Mouse (Mus musculus) limb, embryonic 13.5 days (tissue): ENCODE data around the gene Pmm1. TPM values are rescaled to one million over a fixed set of nuclear protein-coding genes. Genes with fewer than 3 reads are reported as not detected.
A peak's percentile ranks its signal among the peaks of the same experiment; 100 is the strongest.

ENCODE experiments used
- ATAC-seq: fragments of 200-750 bp; cut with Nextera tagmentation; 2 replicates; pipeline ENCODE4 v1.8.0; 2017; ENCODE audit warnings: low read depth, moderate number of reproducible peaks, moderate TSS enrichment; ENCODE audit not compliant: low FRiP score
- H3K27ac ChIP-seq: fragments of 300-500 bp; sonication (generic); 2 replicates; pipeline ENCODE4 v1.5.1; 2015; ENCODE audit warnings: inconsistent platforms, mild to moderate bottlenecking, moderate library complexity
- H3K27me3 ChIP-seq: fragments of 300-500 bp; sonication (generic); 2 replicates; pipeline ENCODE4 v1.6.1; 2015; ENCODE audit warnings: mild to moderate bottlenecking, inconsistent platforms
- H3K36me3 ChIP-seq: fragments of 300-500 bp; sonication (generic); 2 replicates; pipeline ENCODE4 v1.6.1; 2015; ENCODE audit warnings: inconsistent platforms, mild to moderate bottlenecking, moderate library complexity
- H3K4me1 ChIP-seq: fragments of 300-500 bp; sonication (generic); 2 replicates; pipeline ENCODE4 v1.6.1; 2015; ENCODE audit warnings: inconsistent platforms
- H3K4me2 ChIP-seq: fragments of 300-500 bp; sonication (generic); replicated peaks from 2 replicates; pipeline ENCODE4 v1.6.1; 2015; ENCODE audit warnings: inconsistent platforms, mild to moderate bottlenecking, moderate library complexity
- H3K4me3 ChIP-seq: fragments of 300-500 bp; sonication (generic); 2 replicates; pipeline ENCODE4 v1.5.1; 2015; ENCODE audit warnings: moderate library complexity, mild to moderate bottlenecking, inconsistent platforms
- H3K9ac ChIP-seq: fragments of 300-500 bp; sonication (generic); 2 replicates; pipeline ENCODE4 v1.6.1; 2015; ENCODE audit warnings: mild to moderate bottlenecking, inconsistent platforms
- H3K9me3 ChIP-seq: fragments of 300-500 bp; sonication (generic); 2 replicates; pipeline ENCODE4 v1.6.1; 2016; ENCODE audit warnings: inconsistent platforms
- WGBS: fragments of 180-500 bp; shearing (Covaris S2); methylation state at CpG from one replicate; pipeline ENCODE4 v1.1.7; 2015; 5-methylcytosine and 5-hydroxymethylcytosine counted together
- polyA plus RNA-seq: library from polyadenylated mRNA; unstranded; fragments of >200 nt; fragmentation: Nextera tagmentation; extraction: Ambion mirVana; gene quantifications from 2 replicates; pipeline ENCODE4 v1.2.1, GENCODE M21; 2015

Pmm1 gene
- polyA plus RNA-seq, 1 experiment from 2014 or later, result 26.8 TPM

GRCm38 (mm10) chr15:81938246-81938645 is 22.5 kb downstream of the Pmm1 start:
- 33% methylated on average over 2 of the region's 2 CpGs for WGBS
- H3K36me3 ChIP-seq, result no peaks in the 10 kb centered on the region
- peaks cover 29% of the 10 kb centered on the region for H3K4me1 ChIP-seq
- H3K27me3 ChIP-seq, result no peaks in the 10 kb centered on the region; the same call in 1 of the 2 replicates
- no peak overlapping the region for H3K4me3 ChIP-seq
- no peaks in the 10 kb centered on the region for H3K9me3 ChIP-seq
- peak overlapping the region; percentile 76; the same call in 1 of the 2 replicates for H3K4me2 ChIP-seq
- H3K27ac ChIP-seq, result no peak overlapping the region
- ATAC-seq, result no peak
- H3K9ac ChIP-seq, result no peak overlapping the region; the same call in 1 of the 2 replicates

DNA sequence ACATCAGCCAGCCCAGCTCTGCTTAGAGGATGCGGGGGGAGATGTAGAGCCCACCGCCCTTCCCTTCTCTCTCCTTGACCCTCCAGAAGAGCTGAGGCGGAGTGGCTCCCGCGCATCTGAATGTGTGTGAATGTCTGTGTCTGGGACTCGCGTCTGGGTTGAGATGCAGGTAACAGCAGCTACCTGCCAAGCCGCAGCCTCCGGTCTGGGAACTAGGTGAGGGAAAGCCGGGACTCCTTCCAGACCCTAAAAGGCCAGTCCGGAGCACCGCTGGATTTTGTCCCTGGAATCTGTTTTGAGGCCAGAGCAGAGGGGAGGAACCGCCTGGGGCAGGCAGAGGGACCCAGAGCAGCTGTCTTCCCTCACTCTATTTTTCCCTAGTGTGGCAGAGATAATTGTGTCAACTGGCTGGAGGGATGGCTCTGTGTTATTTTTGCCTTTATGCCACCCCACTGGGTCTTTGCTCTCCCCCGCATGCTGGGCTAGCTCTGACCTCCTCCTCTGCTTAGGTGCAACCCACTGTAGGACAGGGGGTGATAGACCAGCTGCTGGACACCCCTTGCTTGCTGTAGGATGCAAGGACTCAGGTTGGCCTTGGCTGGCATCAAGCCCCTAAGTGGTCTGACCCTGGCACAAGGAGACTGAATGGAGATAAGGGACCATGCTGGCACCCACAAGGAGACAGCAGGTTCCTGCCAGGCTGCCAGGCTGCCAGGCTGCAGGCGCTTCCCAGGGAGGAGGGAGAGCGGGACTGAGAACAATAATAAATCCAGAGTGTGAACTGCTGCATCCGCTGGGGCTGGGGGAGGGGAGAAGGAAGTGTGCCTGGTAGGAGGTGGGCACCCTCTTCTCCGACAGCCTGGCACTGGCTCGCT is 23.4 kb downstream of the Pmm1 start:
- WGBS, result 13% methylated on average over 19 of the region's 19 CpGs
- Histone ChIP-seq H3K27me3 (no peaks in the 10 kb centered on the region; the same call in 1 of the 2 replicates), H3K4me1 (peaks cover 26% of the 10 kb centered on the region), H3K9ac (peak overlapping the region; percentile 71), H3K4me3 (peak overlapping the region; percentile 52), H3K4me2 (peak overlapping the region; percentile 76), H3K9me3 (no peaks in the 10 kb centered on the region), H3K27ac (peak overlapping the region; percentile 39; the same call in 1 of the 2 replicates), H3K36me3 (no peaks in the 10 kb centered on the region)
- no peak; the same call in 1 of the 2 replicates for ATAC-seq

- Histone ChIP-seq H3K9ac (peak within 1 kb of the TSS; percentile 71), H3K9me3 (no peaks in the 10 kb centered on the region), H3K27me3 (no peaks in the 10 kb centered on the region; the same call in 1 of the 2 replicates), H3K36me3 (no peaks in the 10 kb centered on the region), H3K4me1 (peaks cover 26% of the 10 kb centered on the region), H3K4me2 (peak within 1 kb of the TSS; percentile 76), H3K27ac (peak within 1 kb of the TSS; percentile 39; the same call in 1 of the 2 replicates), H3K4me3 (peak within 1 kb of the TSS; percentile 52)
- ATAC-seq, result peak; percentile 65
- under 1% methylated on average over 12 of the region's 12 CpGs for WGBS
These were observed 24.1 kb downstream of the Pmm1 start, which contains the start of gene Csdc2 for GRCm38 (mm10) chr15:81936679-81937078. Csdc2 (plus strand) TSS chr15:81936759.

- Histone ChIP-seq H3K4me1 (peaks cover 26% of the 10 kb centered on the region), H3K27me3 (no peaks in the 10 kb centered on the region; the same call in 1 of the 2 replicates), H3K36me3 (no peaks in the 10 kb centered on the region), H3K9ac (peak overlapping the region; percentile 71; the same call in 1 of the 2 replicates), H3K4me2 (peak overlapping the region; percentile 76), H3K27ac (peak overlapping the region; percentile 39; the same call in 1 of the 2 replicates), H3K9me3 (no peaks in the 10 kb centered on the region), H3K4me3 (peak overlapping the region; percentile 52)
- no peak for ATAC-seq
- WGBS, result 56% methylated on average over 7 of the region's 7 CpGs
These were observed 24.7 kb downstream of the Pmm1 start for GRCm38 (mm10) chr15:81935869-81936637.

DNA sequence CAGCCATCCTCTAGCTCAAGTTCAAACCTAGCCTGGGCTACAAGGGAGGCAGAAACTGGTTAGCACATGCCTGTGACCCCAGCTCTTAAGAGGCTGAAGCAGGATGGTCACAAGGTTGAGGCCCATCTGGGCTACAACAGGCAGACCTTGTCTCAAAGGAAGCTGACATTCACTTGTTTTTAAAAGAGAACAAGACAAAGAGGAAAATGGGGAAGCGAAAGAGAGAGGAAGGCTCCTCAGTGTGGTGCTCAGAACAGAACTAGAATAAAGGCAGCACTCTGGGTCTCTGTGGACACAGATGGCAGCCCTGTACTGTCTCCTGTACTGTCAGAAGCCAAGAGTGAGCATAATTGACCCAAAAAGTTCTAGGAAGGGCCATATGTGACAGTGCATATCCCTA is 26.7 kb downstream of the Pmm1 start:
- Histone ChIP-seq H3K4me3 (no peak overlapping the region), H3K4me1 (peaks cover 26% of the 10 kb centered on the region), H3K27me3 (no peaks in the 10 kb centered on the region; the same call in 1 of the 2 replicates), H3K9ac (no peak overlapping the region), H3K36me3 (no peaks in the 10 kb centered on the region), H3K4me2 (no peak overlapping the region), H3K9me3 (no peaks in the 10 kb centered on the region), H3K27ac (no peak overlapping the region)
- no peak for ATAC-seq
- WGBS, result 88% methylated on average over 1 of the region's 1 CpGs

- Histone ChIP-seq H3K27ac (no peak overlapping the region), H3K4me2 (no peak overlapping the region), H3K9me3 (no peaks in the 10 kb centered on the region), H3K27me3 (no peaks in the 10 kb centered on the region; the same call in 1 of the 2 replicates), H3K4me3 (no peak overlapping the region), H3K9ac (no peak overlapping the region), H3K4me1 (peaks cover 20% of the 10 kb centered on the region), H3K36me3 (no peaks in the 10 kb centered on the region)
- no peak for ATAC-seq
- 46% methylated on average over 12 of the region's 12 CpGs for WGBS
These were observed 27.7 kb downstream of the Pmm1 start for GRCm38 (mm10) chr15:81932951-81933470.

DNA sequence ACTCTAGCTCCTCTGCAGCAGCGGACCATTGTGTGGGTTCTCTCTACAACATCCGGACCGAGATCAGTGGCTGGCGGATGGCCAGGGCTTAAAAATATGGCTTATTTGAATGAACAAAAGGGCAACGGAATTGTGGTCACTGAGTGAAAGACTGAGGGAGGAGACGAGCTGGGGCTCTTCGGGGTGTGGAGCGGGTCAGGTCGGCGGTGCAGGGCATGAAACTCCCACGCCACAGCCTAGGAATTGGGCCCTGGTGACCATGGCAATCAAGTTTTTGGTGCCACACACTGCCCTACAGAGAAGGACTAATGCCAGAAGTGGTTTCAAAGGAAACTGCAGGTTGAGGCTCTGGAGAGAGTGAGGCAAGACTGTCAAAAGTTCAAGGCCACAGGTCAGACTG is 32.5 kb downstream of the Pmm1 start:
- H3K27ac ChIP-seq, result no peak overlapping the region
- no peak overlapping the region for H3K4me2 ChIP-seq
- WGBS, result 70% methylated on average over 11 of the region's 11 CpGs
- H3K9ac ChIP-seq, result no peak overlapping the region
- H3K4me1 ChIP-seq, result peaks cover 22% of the 10 kb centered on the region
- no peaks in the 10 kb centered on the region for H3K27me3 ChIP-seq
- no peak overlapping the region for H3K4me3 ChIP-seq
- peaks cover 2% of the 10 kb centered on the region for H3K36me3 ChIP-seq
- no peak for ATAC-seq
- H3K9me3 ChIP-seq, result no peaks in the 10 kb centered on the region

DNA sequence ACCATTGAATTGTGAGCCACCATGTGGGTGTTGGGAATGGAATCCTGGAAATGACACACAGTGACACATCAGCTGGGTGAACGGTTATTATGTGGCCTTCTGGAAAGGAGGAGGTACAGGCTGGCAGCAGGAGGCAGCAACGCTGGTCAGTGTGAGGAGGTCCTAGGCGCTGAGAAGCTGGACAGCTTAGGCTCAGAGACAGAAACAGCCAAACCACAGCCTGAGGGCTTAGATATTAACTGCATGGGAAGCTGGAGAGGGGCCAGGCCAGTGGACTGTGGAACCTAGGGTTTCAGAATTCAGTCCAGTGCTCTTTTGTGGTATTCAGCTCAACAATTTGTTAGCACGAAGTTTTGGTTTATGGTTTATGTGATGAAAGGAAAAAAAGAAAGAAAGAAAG is 33.0 kb downstream of the Pmm1 start:
- Histone ChIP-seq H3K27me3 (no peaks in the 10 kb centered on the region), H3K4me2 (no peak overlapping the region), H3K36me3 (peaks cover 4% of the 10 kb centered on the region), H3K27ac (no peak overlapping the region), H3K4me3 (no peak overlapping the region), H3K9me3 (no peaks in the 10 kb centered on the region), H3K4me1 (peaks cover 22% of the 10 kb centered on the region), H3K9ac (no peak overlapping the region)
- WGBS, result 54% methylated on average over 4 of the region's 4 CpGs
- no peak for ATAC-seq

- H3K9me3 ChIP-seq, result no peaks in the 10 kb centered on the region
- peak overlapping the region; percentile 93 for H3K4me2 ChIP-seq
- peak overlapping the region; percentile 78 for H3K4me3 ChIP-seq
- ATAC-seq, result peak; percentile 41
- H3K27me3 ChIP-seq, result no peaks in the 10 kb centered on the region
- peaks cover 12% of the 10 kb centered on the region for H3K36me3 ChIP-seq
- peaks cover 22% of the 10 kb centered on the region for H3K4me1 ChIP-seq
- WGBS, result 36% methylated on average over 9 of the region's 9 CpGs
- H3K9ac ChIP-seq, result no peak overlapping the region
- H3K27ac ChIP-seq, result peak overlapping the region; percentile 49
These were observed 34.3 kb downstream of the Pmm1 start for GRCm38 (mm10) chr15:81926446-81926822.

GRCm38 (mm10) chr15:81925760-81926445 is 34.8 kb downstream of the Pmm1 start, which contains the start of gene Polr3h:
Polr3h (minus strand) TSS chr15:81926240.
- Histone ChIP-seq H3K9ac (peak within 1 kb of the TSS; percentile 83), H3K4me2 (peak within 1 kb of the TSS; percentile 93), H3K4me3 (peak within 1 kb of the TSS; percentile 78), H3K36me3 (peaks cover 12% of the 10 kb centered on the region), H3K9me3 (no peaks in the 10 kb centered on the region), H3K4me1 (peaks cover 22% of the 10 kb centered on the region), H3K27me3 (no peaks in the 10 kb centered on the region), H3K27ac (peak within 1 kb of the TSS; percentile 65)
- ATAC-seq, result peak; percentile 96
- under 1% methylated on average over 54 of the region's 54 CpGs for WGBS

DNA sequence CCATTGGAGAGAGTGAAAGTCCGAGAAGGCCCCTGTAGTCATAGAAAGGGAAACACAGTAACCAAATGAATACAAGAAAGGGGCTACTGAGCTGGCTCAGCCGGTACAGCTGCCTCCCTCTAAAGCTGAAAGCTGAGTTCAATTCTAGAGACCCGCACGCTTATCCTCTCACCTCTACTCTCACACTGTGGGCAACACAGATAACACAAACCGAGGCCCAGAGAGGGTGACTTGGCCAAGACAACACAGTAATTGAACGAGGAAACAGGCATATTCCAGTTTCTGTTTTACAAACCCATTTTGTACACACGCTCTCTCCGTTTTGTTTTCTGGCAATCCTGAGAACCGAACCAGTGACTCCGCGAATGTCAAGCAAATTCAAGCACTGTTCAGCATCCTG is 35.8 kb downstream of the Pmm1 start:
- no peak for ATAC-seq
- peaks cover 12% of the 10 kb centered on the region for H3K36me3 ChIP-seq
- H3K9me3 ChIP-seq, result no peaks in the 10 kb centered on the region
- H3K27me3 ChIP-seq, result no peaks in the 10 kb centered on the region
- H3K4me3 ChIP-seq, result peak overlapping the region; percentile 78
- peak overlapping the region; percentile 83; the same call in 1 of the 2 replicates for H3K9ac ChIP-seq
- H3K4me1 ChIP-seq, result peaks cover 22% of the 10 kb centered on the region
- peak overlapping the region; percentile 93 for H3K4me2 ChIP-seq
- no peak overlapping the region for H3K27ac ChIP-seq
- WGBS, result 88% methylated on average over 11 of the region's 11 CpGs
